Mouse (Mus musculus) heart, postnatal 25 days (tissue): ENCODE data around the gene Eif3d. TPM values are rescaled to one million over a fixed set of nuclear protein-coding genes. Genes with fewer than 3 reads are reported as not detected.

Experiments used
- DNase-seq: peaks from one replicate; pipeline ENCODE4 v3.0.0; 2022; ENCODE audit warnings: low spot score
- intact Hi-C: fragments of 180-260 bp; cut with DNase I; formaldehyde crosslinking; loops from one replicate; pipeline ENCODE4 v1.15.1; 2025
- total RNA-seq, 2 experiments: library from RNA; stranded (reverse); gene quantifications; 2 replicates each; pipeline ENCODE4 v1.2.3; 2021

The Eif3d gene
- total RNA-seq, 2 experiments from 2014 or later, result 69.3 to 69.5 TPM

- intact Hi-C loops, result no loop called here
These were observed 14.9 kb downstream of the Eif3d start for GRCm38 (mm10) chr15:77955440-77956403.

GRCm38 (mm10) chr15:77954362-77954761 lies 16.3 kb downstream of the Eif3d start:
- intact Hi-C loops, result no loop called here
- no peak for DNase-seq

More at GRCm38 (mm10) chr15:77955440-77956403, 14.9 kb downstream of the Eif3d start:
- DNase-seq, result no peak

GRCm38 (mm10) chr15:77952921-77953320 lies 17.7 kb downstream of the Eif3d start:
- DNase-seq, result no peak
- intact Hi-C loops, result no loop called here

- DNase-seq, result no peak
- intact Hi-C loops, result no loop called here
These were observed 21.6 kb downstream of the Eif3d start for GRCm38 (mm10) chr15:77949061-77949460.

DNA sequence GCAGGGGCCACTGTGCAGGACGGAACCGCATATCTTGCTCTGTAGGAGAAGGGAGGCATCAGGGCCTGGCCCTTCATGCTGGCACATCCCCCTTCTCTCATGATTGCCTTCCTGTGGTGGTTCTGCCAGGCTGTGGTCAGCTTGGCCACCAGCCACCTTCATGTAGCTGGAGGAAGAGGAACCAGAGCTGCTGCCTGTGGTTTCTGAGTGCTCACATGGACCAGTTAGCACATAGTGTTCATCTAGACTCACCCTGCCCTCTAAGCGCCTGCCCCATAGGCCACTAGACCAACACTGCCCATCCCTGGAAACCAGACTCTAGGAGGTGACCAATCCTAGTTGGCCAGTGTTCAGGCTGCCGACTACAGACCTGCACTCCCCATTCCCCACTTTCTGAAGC lies 24.9 kb downstream of the Eif3d start:
- DNase-seq, result peak; percentile 19
- intact Hi-C loops, result no loop called here

DNA sequence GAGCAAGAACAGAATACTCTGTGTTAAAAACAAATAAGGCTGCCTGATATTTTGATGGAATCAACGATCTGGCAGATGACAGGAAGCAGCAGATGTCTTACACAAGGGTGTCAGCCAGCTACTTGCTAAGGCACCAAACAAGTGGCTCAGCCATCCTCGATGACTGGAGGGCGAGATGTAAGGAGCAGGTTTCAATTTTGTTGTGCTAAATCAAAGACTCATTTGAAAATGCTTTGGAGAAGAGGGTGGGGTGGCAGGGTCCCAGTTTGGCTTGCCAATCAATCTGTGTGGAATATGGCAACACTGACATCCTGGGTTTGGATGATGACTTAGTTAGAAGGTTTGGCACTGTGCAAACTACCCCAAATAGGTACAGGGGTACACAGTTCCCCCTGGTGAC lies 29.1 kb downstream of the Eif3d start:
- intact Hi-C loops, result no loop called here
- DNase-seq, result no peak

DNA sequence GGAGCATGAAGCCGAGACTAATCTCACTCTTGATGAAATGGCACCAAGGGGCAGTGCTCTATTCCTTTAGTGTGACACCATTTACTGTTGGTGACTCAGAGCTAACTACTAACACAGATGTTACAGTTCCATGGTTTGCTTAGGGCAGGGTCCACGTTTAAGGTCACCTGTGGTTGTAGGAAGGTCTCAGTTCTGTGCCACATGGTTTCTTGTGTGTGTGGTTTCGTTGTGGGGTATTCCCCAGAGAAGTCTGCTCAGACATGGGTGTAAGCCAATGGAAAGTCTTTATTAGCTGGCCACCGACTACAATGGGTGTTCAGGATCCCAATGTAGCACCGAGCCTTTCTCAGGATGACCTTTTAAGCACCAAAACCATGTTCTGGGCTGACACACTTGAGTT lies 32.1 kb downstream of the Eif3d start:
- DNase-seq, result no peak
- intact Hi-C loops, result no loop called here

- intact Hi-C loops, result loop anchor here (2.0 kb wide), 1 partner anchor 35 kb away; the partner anchor contains the start of gene Eif3d
- DNase-seq, result no peak
These were observed 34.8 kb downstream of the Eif3d start for GRCm38 (mm10) chr15:77935673-77936375.

DNA sequence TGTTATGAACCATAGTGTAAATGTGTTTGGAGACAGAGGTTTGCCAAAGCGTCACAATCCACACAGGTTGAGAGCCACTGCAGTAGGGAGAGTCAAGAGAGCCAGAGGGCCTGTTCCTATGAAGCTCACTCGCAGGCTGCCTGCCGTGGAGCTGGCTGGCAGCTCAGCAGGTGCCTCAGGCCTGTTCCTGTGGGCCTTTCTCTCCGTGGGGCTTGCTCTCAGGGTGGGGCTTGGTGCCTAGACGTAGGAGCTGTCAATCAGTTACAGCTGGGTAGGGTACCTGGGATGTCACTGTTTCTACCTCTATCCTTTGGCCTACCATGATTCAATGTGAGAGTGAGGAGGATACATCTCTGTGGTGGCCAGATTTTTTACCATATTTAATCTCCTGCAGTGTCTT lies 35.6 kb downstream of the Eif3d start:
- no peak for DNase-seq
- intact Hi-C loops, result loop anchor here (2.0 to 5.0 kb wide), 2 partner anchors 36 to 242 kb away; partner anchors contain the start of gene Eif3d

GRCm38 (mm10) chr15:77934326-77934725 lies 36.3 kb downstream of the Eif3d start:
- intact Hi-C loops, result loop anchor here (2.0 to 5.0 kb wide), 2 partner anchors 36 to 243 kb away; partner anchors contain the start of gene Eif3d
- no peak for DNase-seq

DNA sequence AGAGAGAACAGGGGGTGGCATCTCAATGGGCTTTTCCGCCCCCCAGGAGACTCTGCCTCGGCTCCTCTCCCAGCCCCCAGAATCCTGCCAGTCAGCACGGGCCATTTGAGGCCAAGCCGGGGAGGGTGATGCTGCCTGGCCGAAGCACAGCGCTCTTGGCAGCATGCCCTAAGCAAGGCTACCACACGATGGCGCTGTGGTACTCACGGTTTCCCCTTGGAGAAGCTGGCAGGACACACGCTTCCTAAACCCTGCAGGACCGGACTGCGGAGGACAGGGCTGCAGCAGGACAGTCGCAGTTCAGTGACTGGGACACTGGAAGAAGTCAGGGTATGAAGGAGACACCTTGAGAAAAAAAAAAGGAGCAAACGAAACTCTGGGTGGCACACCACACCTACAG lies 36.8 kb downstream of the Eif3d start:
- intact Hi-C loops, result loop anchor here (2.0 to 5.0 kb wide), 2 partner anchors 37 to 244 kb away; partner anchors contain the start of gene Eif3d
- peak; percentile 93 for DNase-seq

- intact Hi-C loops, result loop anchor here (5.0 kb wide), 1 partner anchor 244 kb away; no protein-coding TSS in a partner anchor
- no peak for DNase-seq
These were observed 37.4 kb downstream of the Eif3d start for GRCm38 (mm10) chr15:77933222-77933621.

GRCm38 (mm10) chr15:77931689-77932016 lies 39.0 kb downstream of the Eif3d start:
- DNase-seq, result no peak
- intact Hi-C loops, result loop anchor here (5.0 kb wide), 1 partner anchor 246 kb away; no protein-coding TSS in a partner anchor

GRCm38 (mm10) chr15:77930986-77931688 lies 39.5 kb downstream of the Eif3d start:
- intact Hi-C loops, result loop anchor here (5.0 kb wide), 1 partner anchor 246 kb away; no protein-coding TSS in a partner anchor
- DNase-seq, result no peak

DNA sequence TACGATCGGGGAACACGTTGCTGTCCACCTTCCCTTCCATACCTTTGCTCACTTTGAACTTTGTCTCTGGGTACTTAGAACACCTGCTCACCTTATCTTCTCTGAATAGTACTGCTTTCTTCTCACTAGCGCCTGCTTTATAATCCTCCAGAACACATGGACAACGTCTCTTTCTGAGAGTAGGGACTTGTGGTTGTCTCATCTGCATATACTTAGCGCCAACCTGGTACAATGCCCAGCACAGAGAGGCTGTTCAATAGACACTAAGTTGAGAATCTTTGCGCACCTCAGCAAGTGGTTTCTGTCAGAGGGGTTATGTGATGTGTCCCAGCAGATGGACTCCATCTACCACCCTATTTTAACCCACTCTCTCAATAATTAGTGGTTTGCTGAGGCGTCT lies 40.8 kb downstream of the Eif3d start:
- no peak for DNase-seq
- intact Hi-C loops, result loop anchor here (5.0 kb wide), 1 partner anchor 247 kb away; no protein-coding TSS in a partner anchor

- DNase-seq, result peak; percentile 97
- intact Hi-C loops, result no loop called here
These were observed 41.8 kb downstream of the Eif3d start, which contains the start of gene Txn2 for GRCm38 (mm10) chr15:77928673-77929331. Gene Txn2, minus strand, starts transcription at chr15:77929006.

- DNase-seq, result no peak
- intact Hi-C loops, result no loop called here
These were observed 42.5 kb downstream of the Eif3d start for GRCm38 (mm10) chr15:77928091-77928490.

- no peak for DNase-seq
- intact Hi-C loops, result no loop called here
These were observed 43.7 kb downstream of the Eif3d start for GRCm38 (mm10) chr15:77926921-77927320.

GRCm38 (mm10) chr15:77925195-77925594 lies 45.4 kb downstream of the Eif3d start:
- intact Hi-C loops, result no loop called here
- DNase-seq, result no peak
